In genomic region chr13:92783551-92783950, GRCm38 (mm10) we compare ENCODE assay signal across 17 mouse cellular contexts. TPM values are rescaled to one million over a fixed set of nuclear protein-coding genes. Genes with fewer than 3 reads are reported as not detected.
"Had no signal": no experiment of that assay in that cellular context is flagged by ENCODE, and none has a peak within 500 bp of the region (broad histone marks: within the 10 kb centered on the region; RNA-seq: fewer than 3 reads in every experiment).

No protein-coding gene starts in this region.

- H3K27me3 ChIP-seq: neural tube, embryonic 13.5 days; neural tube, embryonic 15.5 days; stomach, embryonic 15.5 days had no signal

- H3K4me2 ChIP-seq: neural tube, embryonic 13.5 days; neural tube, embryonic 15.5 days; stomach, embryonic 15.5 days had no signal

- H3K27ac ChIP-seq: neural tube, embryonic 13.5 days; neural tube, embryonic 15.5 days; stomach, embryonic 15.5 days; stomach, postnatal 0 days had no signal

- DNase-seq: retina, postnatal 1 day; right cerebral cortex, adult 18-20 months; right cerebral cortex, postnatal 14 days; right cerebral cortex, postnatal 25 days; right cerebral cortex, postnatal 4 days; spleen, adult 18-20 months; thymus, adult 18-20 months; thymus, adult 2 months; thymus, postnatal 14 days; thymus, postnatal 25 days; thymus, postnatal 36 days; thymus, postnatal 4 days had no signal

- H3K4me1 ChIP-seq: neural tube, embryonic 13.5 days had no signal

- H3K9me3 ChIP-seq: neural tube, embryonic 13.5 days; neural tube, embryonic 15.5 days; stomach, embryonic 15.5 days had no signal

- H3K9ac ChIP-seq: neural tube, embryonic 13.5 days; neural tube, embryonic 15.5 days; stomach, embryonic 15.5 days had no signal

- H3K4me3 ChIP-seq: neural tube, embryonic 13.5 days; neural tube, embryonic 15.5 days; stomach, embryonic 15.5 days had no signal

- H3K36me3 ChIP-seq: neural tube, embryonic 13.5 days; neural tube, embryonic 15.5 days; stomach, embryonic 15.5 days had no signal

RNA-seq across cellular contexts. Expression of gene Thbs4, which starts 11.1 kb away (rescaled TPM):
- total RNA-seq: neutrophil, adult 5-6 weeks had no signal
